Mouse (Mus musculus) MEL (cell line): ENCODE measurements around the gene Eef1a1. TPM values are rescaled to one million over a fixed set of nuclear protein-coding genes. Genes with fewer than 3 reads are reported as not detected.

Source experiments
- DNase-seq: peaks from one replicate; pipeline ENCODE4 v3.0.0; 2011; ENCODE audit warnings: low read depth, low spot score
- H3K27ac ChIP-seq: 2 replicates; pipeline ENCODE4 v1.5.1; 2012; ENCODE audit warnings: low read depth, mild to moderate bottlenecking, control low read depth, low read length, moderate library complexity; ENCODE audit not compliant: control insufficient read depth
- H3K27me3 ChIP-seq, 2 experiments: fragments of 150-350 bp in 1 of 2; sonication (generic) in 1 of 2; 2 replicates each; pipeline ENCODE4 v1.6.1; 2012; ENCODE audit warnings: low read length in 2 of 2, mild to moderate bottlenecking in 2 of 2, improper control_type of control experiment in 1 of 2, moderate library complexity in 1 of 2; ENCODE audit not compliant: insufficient read depth in 2 of 2, control insufficient read depth in 1 of 2
- H3K36me3 ChIP-seq, 2 experiments: 2 replicates each; pipeline ENCODE4 v1.6.1; 2012 to 2014; ENCODE audit warnings: low read length in 2 of 2, improper control_type of control experiment in 1 of 2, inconsistent platforms in 1 of 2, mild to moderate bottlenecking in 1 of 2; ENCODE audit not compliant: insufficient read depth in 2 of 2, control insufficient read depth in 1 of 2
- H3K4me1 ChIP-seq, 2 experiments: fragments of 150-350 bp in 1 of 2; sonication (generic) in 1 of 2; 2 replicates each; pipeline ENCODE4 v1.6.1; 2012; ENCODE audit warnings: low read length in 2 of 2, improper control_type of control experiment in 1 of 2, mild to moderate bottlenecking in 1 of 2; ENCODE audit not compliant: insufficient read depth in 2 of 2, control insufficient read depth in 1 of 2
- H3K4me3 ChIP-seq, 2 experiments: fragments of 150-350 bp in 1 of 2; sonication (generic) in 1 of 2; 2 replicates each; pipeline ENCODE4 v1.5.1; 2012; ENCODE audit warnings: low read depth in 2 of 2, low read length in 2 of 2, mild to moderate bottlenecking in 2 of 2, moderate library complexity in 2 of 2, control low read depth in 1 of 2, improper control_type of control experiment in 1 of 2; ENCODE audit not compliant: control insufficient read depth in 1 of 2, insufficient read depth in 1 of 2
- H3K79me2 ChIP-seq: 2 replicates; pipeline ENCODE4 v1.6.1; 2012; ENCODE audit warnings: mild to moderate bottlenecking, low read length, moderate library complexity; ENCODE audit not compliant: control insufficient read depth, poor library complexity, insufficient read depth
- H3K9ac ChIP-seq: 2 replicates; pipeline ENCODE4 v1.6.1; 2012; ENCODE audit warnings: low read depth, mild to moderate bottlenecking, control low read depth, low read length, moderate library complexity; ENCODE audit not compliant: control insufficient read depth, poor library complexity, severe bottlenecking
- H3K9me3 ChIP-seq: fragments of 150-350 bp; sonication (generic); replicated peaks from 2 replicates; pipeline ENCODE4 v1.6.1; 2012; ENCODE audit warnings: mild to moderate bottlenecking, low read length, improper control_type of control experiment, moderate library complexity; ENCODE audit not compliant: insufficient read depth
- ELF1 ChIP-seq: IDR thresholded peaks from 2 replicates; pipeline ENCODE4 v1.6.1; 2014; ENCODE audit warnings: low read depth, mild to moderate bottlenecking, inconsistent platforms, low read length, improper control_type of control experiment, moderate library complexity
- EP300 ChIP-seq, 2 experiments: IDR thresholded peaks; 2 replicates each; pipeline ENCODE4 v1.6.1; 2011; ENCODE audit warnings: improper control_type of control experiment in 2 of 2, low read length in 2 of 2, low read depth in 1 of 2, mild to moderate bottlenecking in 1 of 2
- ETS1 ChIP-seq: IDR thresholded peaks from 2 replicates; pipeline ENCODE4 v1.6.1; 2012; ENCODE audit warnings: low read depth, mild to moderate bottlenecking, inconsistent platforms, low read length, improper control_type of control experiment, moderate library complexity
- GATA1 ChIP-seq: IDR thresholded peaks from 2 replicates; pipeline ENCODE4 v1.6.1; 2011; ENCODE audit warnings: low read depth, low read length, improper control_type of control experiment
- HCFC1 ChIP-seq: IDR thresholded peaks from 2 replicates; pipeline ENCODE4 v1.6.1; 2012; ENCODE audit warnings: low read depth, mild to moderate bottlenecking, inconsistent platforms, low read length, improper control_type of control experiment, moderate library complexity
- JUND ChIP-seq: IDR thresholded peaks from 2 replicates; pipeline ENCODE4 v1.6.1; 2011; ENCODE audit warnings: low read depth, mild to moderate bottlenecking, improper control_type of control experiment, low read length
- MEF2A ChIP-seq: IDR thresholded peaks from 2 replicates; pipeline ENCODE4 v1.6.1; 2014; ENCODE audit warnings: low read depth, mild to moderate bottlenecking, inconsistent platforms, low read length, improper control_type of control experiment; ENCODE audit not compliant: poor library complexity, insufficient replicate concordance, severe bottlenecking; ENCODE audit errors: extremely low read depth
- MXI1 ChIP-seq: IDR thresholded peaks from 2 replicates; pipeline ENCODE4 v1.6.1; 2011; ENCODE audit warnings: mild to moderate bottlenecking, low read depth, low read length, improper control_type of control experiment
- MYB ChIP-seq: IDR thresholded peaks from 2 replicates; pipeline ENCODE4 v1.6.1; 2011; ENCODE audit warnings: mild to moderate bottlenecking, low read depth, low read length, improper control_type of control experiment
- NRF1 ChIP-seq: IDR thresholded peaks from 2 replicates; pipeline ENCODE4 v1.6.1; 2014; ENCODE audit warnings: low read depth, mild to moderate bottlenecking, inconsistent platforms, low read length, improper control_type of control experiment, moderate library complexity; ENCODE audit not compliant: poor library complexity, insufficient read depth, severe bottlenecking
- POLR2AphosphoS2 ChIP-seq: IDR thresholded peaks from 2 replicates; pipeline ENCODE4 v1.6.1; 2011; ENCODE audit warnings: low read length, improper control_type of control experiment
- POLR2AphosphoS5 ChIP-seq: IDR thresholded peaks from 2 replicates; pipeline ENCODE4 v1.6.1; 2012; ENCODE audit warnings: low read depth, borderline replicate concordance, mild to moderate bottlenecking, inconsistent platforms, low read length, moderate library complexity, mixed read lengths
- TAL1 ChIP-seq: IDR thresholded peaks from 2 replicates; pipeline ENCODE4 v1.6.1; 2012; ENCODE audit warnings: mild to moderate bottlenecking, inconsistent platforms, low read length, moderate library complexity, mixed read lengths
- TBP ChIP-seq: IDR thresholded peaks from 2 replicates; pipeline ENCODE4 v1.8.0; 2011; ENCODE audit warnings: low read depth, low read length, improper control_type of control experiment
- ZKSCAN1 ChIP-seq: IDR thresholded peaks from 2 replicates; pipeline ENCODE4 v1.6.1; 2012; ENCODE audit warnings: low read depth, mild to moderate bottlenecking, inconsistent platforms, low read length, improper control_type of control experiment, moderate library complexity
- ZMIZ1 ChIP-seq: IDR thresholded peaks from 2 replicates; pipeline ENCODE4 v1.6.1; 2012; ENCODE audit warnings: low read depth, mild to moderate bottlenecking, inconsistent platforms, low read length, improper control_type of control experiment, moderate library complexity
- polyA plus RNA-seq, 2 experiments: library from polyadenylated mRNA; stranded (reverse) in 1 of 2; unstranded in 1 of 2; fragments of >175 nt in 1 of 2; fragments of >200 nt in 1 of 2; gene quantifications; 2 replicates each; pipeline versions ENCODE4 v1.2.1 to v1.2.4; 2012; ENCODE audit warnings: low replicate concordance in 2 of 2, low read depth in 1 of 2; ENCODE audit not compliant: insufficient read length in 2 of 2, insufficient read depth in 1 of 2, missing spikeins in 1 of 2
- total RNA-seq: library from RNA; depleted of rRNA; stranded (reverse); fragments of 300-350 nt; gene quantifications from 2 replicates; pipeline ENCODE4 v1.2.3, GENCODE M21; 2012

The Eef1a1 gene
- total and polyA plus RNA-seq, 3 experiments: 11,701 to 60,504 (median 13,182) TPM

- H3K4me1 ChIP-seq: peaks cover 2 to 10% of the 10 kb centered on the region in 2 experiments; a peak in 3 of 4 replicates
- no peak overlapping the region for H3K27ac ChIP-seq
- H3K4me3 ChIP-seq: no peak overlapping the region
- no peaks in the 10 kb centered on the region; the same call in 1 of the 2 replicates for H3K79me2 ChIP-seq
- TF ChIP-seq ETS1 (no peak), GATA1 (no peak), JUND (no peak), NRF1 (no peak), POLR2AphosphoS5 (no peak), EP300 (IDR thresholded peaks at IDR 0.05; ENCODE audit: low read depth in 1 of 2, low read length in 2 of 2) (no peak), ZMIZ1 (no peak), TBP (no peak), MEF2A (no peak)
- DNase-seq: no peak
- no peaks in the 10 kb centered on the region for H3K9me3 ChIP-seq
- no peaks in the 10 kb centered on the region for H3K27me3 ChIP-seq
- peaks cover 0 to 11% of the 10 kb centered on the region in 2 experiments; a peak in 2 of 4 replicates for H3K36me3 ChIP-seq
- no peak overlapping the region for H3K9ac ChIP-seq
These were observed 37.3 kb upstream of the Eef1a1 start for GRCm38 (mm10) chr9:78526206-78526605.

GRCm38 (mm10) chr9:78525451-78526135, 36.6 kb upstream of the Eef1a1 start:
- Histone ChIP-seq H3K79me2 (no peaks in the 10 kb centered on the region; the same call in 1 of the 2 replicates), H3K4me1 (peaks cover 2 to 10% of the 10 kb centered on the region in 2 experiments; a peak in 3 of 4 replicates), H3K36me3 (peaks cover 0 to 11% of the 10 kb centered on the region in 2 experiments; a peak in 2 of 4 replicates), H3K4me3 (no peak overlapping the region), H3K9ac (no peak overlapping the region), H3K27me3 (no peaks in the 10 kb centered on the region), H3K27ac (no peak overlapping the region), H3K9me3 (no peaks in the 10 kb centered on the region)
- DNase-seq: no peak
- no peak for TF ChIP-seq POLR2AphosphoS2
- TF ChIP-seq TAL1: no peak
- no peak for TF ChIP-seq MXI1
- TF ChIP-seq ELF1: no peak
- no peak for TF ChIP-seq ETS1
- no peak for TF ChIP-seq MYB
- no peak for TF ChIP-seq ZKSCAN1
- TF ChIP-seq HCFC1: no peak
